ENCODE assay signal across 11 mouse cellular contexts in genomic region chr10:75661876-75662275, GRCm38 (mm10).
"Had no signal": no experiment of that assay in that cellular context is flagged by ENCODE, and none has a peak within 500 bp of the region (broad histone marks: within the 10 kb centered on the region; RNA-seq: fewer than 3 reads in every experiment).

No protein-coding gene starts in this region.

- H3K9ac ChIP-seq: limb, embryonic 15.5 days; liver, embryonic 12.5 days; lung, embryonic 14.5 days; midbrain, embryonic 15.5 days had no signal

- H3K27ac ChIP-seq: limb, embryonic 15.5 days; liver, embryonic 12.5 days; midbrain, embryonic 10.5 days; midbrain, embryonic 15.5 days had no signal

- ATAC-seq: liver, embryonic 12.5 days; midbrain, embryonic 15.5 days had no signal

- H3K27me3 ChIP-seq: limb, embryonic 15.5 days; midbrain, embryonic 15.5 days had no signal

- H3K9me3 ChIP-seq: limb, embryonic 15.5 days; liver, embryonic 12.5 days; midbrain, embryonic 10.5 days; midbrain, embryonic 15.5 days had no signal

- H3K4me3 ChIP-seq: limb, embryonic 15.5 days; liver, embryonic 12.5 days; midbrain, embryonic 10.5 days; midbrain, embryonic 15.5 days had no signal

- H3K4me2 ChIP-seq: limb, embryonic 15.5 days; liver, embryonic 12.5 days; lung, embryonic 14.5 days; midbrain, embryonic 15.5 days had no signal

- DNase-seq: kidney, postnatal 14 days; layer of hippocampus, adult 9-11 months; layer of hippocampus, postnatal 36 days; lung, embryonic 14.5 days; right cerebral cortex, adult 18-20 months; right cerebral cortex, postnatal 25 days; thymus, postnatal 36 days had no signal
